Mouse (Mus musculus): Measurements from ENCODE around the gene Prrx2. TPM values are rescaled to one million over a fixed set of nuclear protein-coding genes. Genes with fewer than 3 reads are reported as not detected.
A peak's percentile ranks its signal among the peaks of the same experiment; 100 is the strongest.

The Prrx2 gene
- polyA plus RNA-seq, 1 experiment from 2014 or later: 6.9 TPM

GRCm38 (mm10) chr2:30827749-30828475 lies 6.9 kb upstream of the Prrx2 start:
- DNase-seq (ENCODE audit: low spot score) (peak; percentile 97), ATAC-seq (replicated peaks; ENCODE audit: low FRiP score, low read depth) (peak; percentile 82)
- no peaks in the 10 kb centered on the region for H3K9me3 ChIP-seq (replicated peaks; ENCODE audit: low read length)
- H3K27ac ChIP-seq: peak overlapping the region; percentile 67
- peak overlapping the region; percentile 71 for H3K4me2 ChIP-seq (ENCODE audit: low read length)
- peaks cover 30% of the 10 kb centered on the region for H3K36me3 ChIP-seq (ENCODE audit: insufficient read depth, low read length)
- TF ChIP-seq CTCF (IDR thresholded peaks at IDR 0.05; ENCODE audit: low read depth): peak; percentile 99
- H3K4me3 ChIP-seq (replicated peaks; ENCODE audit: low read depth, low read length): peak overlapping the region; percentile 78
- H3K27me3 ChIP-seq (ENCODE audit: insufficient read depth, low read length): no peaks in the 10 kb centered on the region
- peaks cover 9% of the 10 kb centered on the region for H3K4me1 ChIP-seq (replicated peaks; ENCODE audit: insufficient read depth, low read length)
- WGBS: under 1% methylated on average over 63 of the region's 63 CpGs
- peak overlapping the region; percentile 88 for H3K9ac ChIP-seq (ENCODE audit: low read depth, low read length)

- no peak overlapping the region for H3K27ac ChIP-seq
- DNase-seq (ENCODE audit: low spot score): peak; percentile 27
- 44% methylated on average over 5 of the region's 5 CpGs for WGBS
- no peak overlapping the region for H3K4me3 ChIP-seq (replicated peaks; ENCODE audit: low read depth, low read length)
- no peaks in the 10 kb centered on the region for H3K27me3 ChIP-seq (ENCODE audit: insufficient read depth, low read length)
- ATAC-seq (replicated peaks; ENCODE audit: low FRiP score, low read depth): no peak
- peaks cover 18% of the 10 kb centered on the region for H3K36me3 ChIP-seq (ENCODE audit: insufficient read depth, low read length)
- no peaks in the 10 kb centered on the region for H3K9me3 ChIP-seq (replicated peaks; ENCODE audit: low read length)
- peak; percentile 66 for TF ChIP-seq CTCF (IDR thresholded peaks at IDR 0.05; ENCODE audit: low read depth)
- no peak overlapping the region for H3K4me2 ChIP-seq (ENCODE audit: low read length)
- H3K4me1 ChIP-seq (replicated peaks; ENCODE audit: insufficient read depth, low read length): peaks cover 9% of the 10 kb centered on the region
- no peak overlapping the region for H3K9ac ChIP-seq (ENCODE audit: low read depth, low read length)
Observed at GRCm38 (mm10) chr2:30829315-30829714, 5.5 kb upstream of the Prrx2 start.

- H3K4me3 ChIP-seq (replicated peaks; ENCODE audit: low read depth, low read length): no peak within 1 kb of the TSS
Observed at GRCm38 (mm10) chr2:30830283-30830795, 4.4 kb upstream of the Prrx2 start, which contains the start of gene Asb6. TSS of gene Asb6 (minus strand) at chr2:30830333.

GRCm38 (mm10) chr2:30833644-30834043 lies 1.1 kb upstream of the Prrx2 start:
- no peak for TF ChIP-seq CTCF (IDR thresholded peaks at IDR 0.05; ENCODE audit: low read depth)
- H3K27ac ChIP-seq: no peak overlapping the region

More at GRCm38 (mm10) chr2:30830283-30830795, 4.4 kb upstream of the Prrx2 start, which contains the start of gene Asb6:
- H3K27me3 ChIP-seq (ENCODE audit: insufficient read depth, low read length): no peaks in the 10 kb centered on the region
- H3K9ac ChIP-seq (ENCODE audit: low read depth, low read length): no peak within 1 kb of the TSS
- no peak for TF ChIP-seq CTCF (IDR thresholded peaks at IDR 0.05; ENCODE audit: low read depth)
- H3K9me3 ChIP-seq (replicated peaks; ENCODE audit: low read length): no peaks in the 10 kb centered on the region
- no peak for DNase-seq (ENCODE audit: low spot score)
- no peak for ATAC-seq (replicated peaks; ENCODE audit: low FRiP score, low read depth)
- peaks cover 8% of the 10 kb centered on the region; the same call in 1 of the 2 replicates for H3K36me3 ChIP-seq (ENCODE audit: insufficient read depth, low read length)
- no peak within 1 kb of the TSS for H3K4me2 ChIP-seq (ENCODE audit: low read length)
- WGBS: 24% methylated on average over 4 of the region's 4 CpGs
- H3K4me1 ChIP-seq (replicated peaks; ENCODE audit: insufficient read depth, low read length): peaks cover 9% of the 10 kb centered on the region
- no peak within 1 kb of the TSS for H3K27ac ChIP-seq

GRCm38 (mm10) chr2:30836238-30836990 lies 1.6 kb downstream of the Prrx2 start:
- no peak for ATAC-seq (replicated peaks; ENCODE audit: low FRiP score, low read depth)
- DNase-seq (ENCODE audit: low spot score): peak; percentile 54
- Histone ChIP-seq H3K27ac (no peak overlapping the region; the same call in 1 of the 2 replicates), H3K4me3 (replicated peaks; ENCODE audit: low read depth, low read length) (no peak overlapping the region), H3K4me1 (replicated peaks; ENCODE audit: insufficient read depth, low read length) (peaks cover 14% of the 10 kb centered on the region; the same call in 1 of the 2 replicates), H3K36me3 (ENCODE audit: insufficient read depth, low read length) (no peaks in the 10 kb centered on the region), H3K9ac (ENCODE audit: low read depth, low read length) (0 out of 2 replicates have a peak overlapping the region, but pooled peaks have one; percentile 40), H3K9me3 (replicated peaks; ENCODE audit: low read length) (no peaks in the 10 kb centered on the region), H3K4me2 (ENCODE audit: low read length) (peak overlapping the region; percentile 45), H3K27me3 (ENCODE audit: insufficient read depth, low read length) (no peaks in the 10 kb centered on the region)
- TF ChIP-seq CTCF (IDR thresholded peaks at IDR 0.05; ENCODE audit: low read depth): no peak
- 8% methylated on average over 21 of the region's 21 CpGs for WGBS

More at GRCm38 (mm10) chr2:30833644-30834043, 1.1 kb upstream of the Prrx2 start:
- no peaks in the 10 kb centered on the region for H3K9me3 ChIP-seq (replicated peaks; ENCODE audit: low read length)
- H3K27me3 ChIP-seq (ENCODE audit: insufficient read depth, low read length): no peaks in the 10 kb centered on the region
- no peaks in the 10 kb centered on the region for H3K36me3 ChIP-seq (ENCODE audit: insufficient read depth, low read length)
- ATAC-seq (replicated peaks; ENCODE audit: low FRiP score, low read depth) (no peak), DNase-seq (ENCODE audit: low spot score) (peak; percentile 24)
- H3K4me3 ChIP-seq (replicated peaks; ENCODE audit: low read depth, low read length): no peak overlapping the region
- 38% methylated on average over 5 of the region's 5 CpGs for WGBS
- H3K4me2 ChIP-seq (ENCODE audit: low read length): no peak overlapping the region
- H3K4me1 ChIP-seq (replicated peaks; ENCODE audit: insufficient read depth, low read length): peaks cover 14% of the 10 kb centered on the region; the same call in 1 of the 2 replicates
- no peak overlapping the region for H3K9ac ChIP-seq (ENCODE audit: low read depth, low read length)

GRCm38 (mm10) chr2:30842615-30843014 lies 7.8 kb downstream of the Prrx2 start:
- no peak for DNase-seq (ENCODE audit: low spot score)
- ATAC-seq (replicated peaks; ENCODE audit: low FRiP score, low read depth): no peak
- Histone ChIP-seq H3K9me3 (replicated peaks; ENCODE audit: low read length) (no peaks in the 10 kb centered on the region), H3K4me1 (replicated peaks; ENCODE audit: insufficient read depth, low read length) (no peaks in the 10 kb centered on the region; the same call in 1 of the 2 replicates), H3K4me3 (replicated peaks; ENCODE audit: low read depth, low read length) (no peak overlapping the region), H3K27me3 (ENCODE audit: insufficient read depth, low read length) (no peaks in the 10 kb centered on the region), H3K27ac (no peak overlapping the region), H3K9ac (ENCODE audit: low read depth, low read length) (no peak overlapping the region), H3K4me2 (ENCODE audit: low read length) (no peak overlapping the region), H3K36me3 (ENCODE audit: insufficient read depth, low read length) (no peaks in the 10 kb centered on the region)
- 43% methylated on average over 10 of the region's 10 CpGs for WGBS
- TF ChIP-seq CTCF (IDR thresholded peaks at IDR 0.05; ENCODE audit: low read depth): no peak

Data from kidney, postnatal 0 days (tissue).